Mouse (Mus musculus) heart, postnatal 4 days (tissue): ENCODE measurements at regions not wholly inside any gene's neighbourhood (a gene's known extent, or its start where the extent isn't known, plus 50 kb on each side); places are given as distances from the start of the nearest gene placed in this dataset.
A peak's percentile ranks its signal among the peaks of the same experiment; 100 is the strongest.

Experiments used
- DNase-seq: peaks from one replicate; pipeline ENCODE4 v3.0.0; 2021

- no peak for DNase-seq
Observed at GRCm38 (mm10) chr7:73637101-73637809, 95.6 kb upstream of the Chd2 start.

GRCm38 (mm10) chr7:73635422-73635821 is 93.8 kb upstream of the Chd2 start:
- no peak for DNase-seq

- no peak for DNase-seq
Observed at GRCm38 (mm10) chr7:73630790-73631189, 89.2 kb upstream of the Chd2 start.

GRCm38 (mm10) chr7:73629182-73629581 is 87.6 kb upstream of the Chd2 start:
- DNase-seq: no peak

- peak; percentile 75 for DNase-seq
Observed at GRCm38 (mm10) chr7:73628071-73628470, 86.4 kb upstream of the Chd2 start.

- DNase-seq: no peak
Observed at GRCm38 (mm10) chr7:73626291-73626690, 84.7 kb upstream of the Chd2 start.

- DNase-seq: no peak
Observed at GRCm38 (mm10) chr7:73625651-73626050, 84.0 kb upstream of the Chd2 start.

GRCm38 (mm10) chr7:73624992-73625391 is 83.4 kb upstream of the Chd2 start:
- DNase-seq: no peak

GRCm38 (mm10) chr7:73624093-73624600 is 82.5 kb upstream of the Chd2 start:
- no peak for DNase-seq

- no peak for DNase-seq
Observed at GRCm38 (mm10) chr7:73622468-73622867, 80.8 kb upstream of the Chd2 start.

- DNase-seq: no peak
Observed at GRCm38 (mm10) chr7:73620341-73620740, 78.7 kb upstream of the Chd2 start.

GRCm38 (mm10) chr7:73618758-73619416 is 77.3 kb upstream of the Chd2 start:
- DNase-seq: no peak

- peak; percentile 100 for DNase-seq
Observed at GRCm38 (mm10) chr7:73617910-73618757, 76.5 kb upstream of the Chd2 start.

- peak; percentile 58 for DNase-seq
Observed at GRCm38 (mm10) chr7:73616971-73617906, 75.6 kb upstream of the Chd2 start.

- DNase-seq: no peak
Observed at GRCm38 (mm10) chr7:73616015-73616414, 74.4 kb upstream of the Chd2 start.

GRCm38 (mm10) chr7:73614840-73615555 is 73.4 kb upstream of the Chd2 start:
- no peak for DNase-seq

GRCm38 (mm10) chr7:73614341-73614740 is 72.7 kb upstream of the Chd2 start:
- no peak for DNase-seq

GRCm38 (mm10) chr7:73612752-73613092 is 71.1 kb upstream of the Chd2 start:
- DNase-seq: no peak

- no peak for DNase-seq
Observed at GRCm38 (mm10) chr7:73611866-73612751, 70.5 kb upstream of the Chd2 start.

GRCm38 (mm10) chr7:73608804-73609275 is 67.2 kb upstream of the Chd2 start:
- no peak for DNase-seq
